Mouse (Mus musculus): Measurements from ENCODE around the gene Grm5.

GRCm38 (mm10) chr7:87587976-87588375 is 4.0 kb downstream of the Grm5 start:
- TF ChIP-seq CTCF (IDR thresholded peaks at IDR 0.05; ENCODE audit: low read depth), result no peak
- TF ChIP-seq EP300 (IDR thresholded peaks at IDR 0.05; ENCODE audit: low read depth), result no peak
